Mouse (Mus musculus) neural tube, embryonic 11.5 days (tissue): Measurements from ENCODE around the gene Slc30a10. TPM values are rescaled to one million over a fixed set of nuclear protein-coding genes. Genes with fewer than 3 reads are reported as not detected.

Experiments
- ATAC-seq: fragments of 200-750 bp; cut with Nextera tagmentation; 2 replicates; pipeline ENCODE4 v1.8.0; 2017; ENCODE audit warnings: moderate number of reproducible peaks, mild to moderate bottlenecking, moderate TSS enrichment, moderate library complexity; ENCODE audit not compliant: insufficient read depth, low FRiP score, low TSS enrichment
- DNase-seq: peaks from one replicate; pipeline ENCODE4 v3.0.0-alpha.2; 2015; ENCODE audit warnings: low spot score
- H3K27ac ChIP-seq: fragments of 300-500 bp; sonication (generic); 2 replicates; pipeline ENCODE4 v1.5.1; 2014; ENCODE audit warnings: low read depth, mild to moderate bottlenecking, low read length
- H3K27me3 ChIP-seq: fragments of 300-500 bp; sonication (generic); 2 replicates; pipeline ENCODE4 v1.6.1; 2014; ENCODE audit warnings: mild to moderate bottlenecking, low read length, mixed read lengths; ENCODE audit not compliant: control insufficient read depth, insufficient read depth
- H3K36me3 ChIP-seq: fragments of 300-500 bp; sonication (generic); 2 replicates; pipeline ENCODE4 v1.6.1; 2014; ENCODE audit warnings: mild to moderate bottlenecking, low read length, moderate library complexity, mixed read lengths; ENCODE audit not compliant: control insufficient read depth, insufficient read depth
- H3K4me1 ChIP-seq: fragments of 300-500 bp; sonication (generic); 2 replicates; pipeline ENCODE4 v1.6.1; 2014; ENCODE audit warnings: low read length, mixed read lengths; ENCODE audit not compliant: control insufficient read depth, insufficient read depth
- H3K4me2 ChIP-seq: fragments of 300-500 bp; sonication (generic); 2 replicates; pipeline ENCODE4 v1.6.1; 2014; ENCODE audit warnings: low read depth, mild to moderate bottlenecking, moderate library complexity
- H3K4me3 ChIP-seq: fragments of 300-500 bp; sonication (generic); 2 replicates; pipeline ENCODE4 v1.5.1; 2014; ENCODE audit warnings: low read depth, low read length
- H3K9ac ChIP-seq: fragments of 300-500 bp; sonication (generic); 2 replicates; pipeline ENCODE4 v1.6.1; 2014; ENCODE audit warnings: mild to moderate bottlenecking, low read length
- H3K9me3 ChIP-seq: fragments of 300-500 bp; sonication (generic); 2 replicates; pipeline ENCODE4 v1.6.1; 2016; ENCODE audit warnings: low read length; ENCODE audit not compliant: control insufficient read depth
- WGBS: fragments of 180-500 bp; shearing (Covaris S2); extraction: QIAGEN DNeasy Blood & Tissue Kit; methylation state at CpG from one replicate; pipeline ENCODE4 v1.1.7; 2014; 5-methylcytosine and 5-hydroxymethylcytosine counted together
- polyA plus RNA-seq: library from polyadenylated mRNA; unstranded; fragments of >200 nt; fragmentation: Nextera tagmentation; extraction: Ambion mirVana; gene quantifications from 2 replicates; pipeline ENCODE4 v1.2.1, GENCODE M21; 2014

Gene Slc30a10
- polyA plus RNA-seq, 1 experiment from 2014 or later = 1.4 TPM

GRCm38 (mm10) chr1:185473437-185473836 lies 18.8 kb downstream of the Slc30a10 start:
- Histone ChIP-seq H3K36me3 (no peaks in the 10 kb centered on the region), H3K27ac (no peak overlapping the region), H3K9me3 (no peaks in the 10 kb centered on the region), H3K27me3 (no peaks in the 10 kb centered on the region), H3K4me1 (no peaks in the 10 kb centered on the region), H3K4me3 (no peak overlapping the region), H3K4me2 (no peak overlapping the region), H3K9ac (no peak overlapping the region)
- ATAC-seq = no peak
- no peak for DNase-seq
- 82% methylated on average over 1 of the region's 1 CpGs for WGBS

GRCm38 (mm10) chr1:185479861-185480260 lies 25.2 kb downstream of the Slc30a10 start:
- Histone ChIP-seq H3K36me3 (no peaks in the 10 kb centered on the region), H3K27me3 (no peaks in the 10 kb centered on the region), H3K4me1 (peaks cover 6% of the 10 kb centered on the region), H3K4me3 (no peak overlapping the region), H3K27ac (no peak overlapping the region), H3K9me3 (no peaks in the 10 kb centered on the region), H3K4me2 (no peak overlapping the region), H3K9ac (no peak overlapping the region)
- ATAC-seq (no peak), DNase-seq (no peak)
- 94% methylated on average over 4 of the region's 4 CpGs for WGBS

- peak overlapping the region; percentile 83 for H3K27ac ChIP-seq
- no peaks in the 10 kb centered on the region for H3K9me3 ChIP-seq
- DNase-seq = peak; percentile 66
- H3K4me2 ChIP-seq = peak overlapping the region; percentile 37
- H3K4me3 ChIP-seq = 0 out of 2 replicates have a peak overlapping the region, but pooled peaks have one; percentile 15
- H3K27me3 ChIP-seq = no peaks in the 10 kb centered on the region
- peak; percentile 72; the same call in 1 of the 2 replicates for ATAC-seq
- H3K36me3 ChIP-seq = no peaks in the 10 kb centered on the region
- 25% methylated on average over 19 of the region's 19 CpGs for WGBS
- H3K9ac ChIP-seq = peak overlapping the region; percentile 45
- peaks cover 6% of the 10 kb centered on the region for H3K4me1 ChIP-seq
These were observed 27.5 kb downstream of the Slc30a10 start for GRCm38 (mm10) chr1:185482001-185482761.

GRCm38 (mm10) chr1:185482762-185483161 lies 28.1 kb downstream of the Slc30a10 start:
- Histone ChIP-seq H3K9ac (no peak overlapping the region), H3K27ac (peak overlapping the region; percentile 83; the same call in 1 of the 2 replicates), H3K36me3 (no peaks in the 10 kb centered on the region), H3K27me3 (no peaks in the 10 kb centered on the region), H3K4me3 (no peak overlapping the region), H3K4me1 (peaks cover 6% of the 10 kb centered on the region), H3K4me2 (no peak overlapping the region; the same call in 1 of the 2 replicates), H3K9me3 (no peaks in the 10 kb centered on the region)
- peak; percentile 42; the same call in 1 of the 2 replicates for ATAC-seq
- DNase-seq = peak; percentile 21
- WGBS = 85% methylated on average over 2 of the region's 2 CpGs

GRCm38 (mm10) chr1:185483356-185484057 lies 28.9 kb downstream of the Slc30a10 start:
- H3K9me3 ChIP-seq = no peaks in the 10 kb centered on the region
- DNase-seq = no peak
- H3K36me3 ChIP-seq = no peaks in the 10 kb centered on the region
- no peaks in the 10 kb centered on the region for H3K27me3 ChIP-seq
- H3K4me2 ChIP-seq = no peak overlapping the region
- peaks cover 6% of the 10 kb centered on the region for H3K4me1 ChIP-seq
- H3K9ac ChIP-seq = no peak overlapping the region
- no peak for ATAC-seq
- H3K4me3 ChIP-seq = no peak overlapping the region
- no peak overlapping the region for H3K27ac ChIP-seq
- 67% methylated on average over 12 of the region's 12 CpGs for WGBS

GRCm38 (mm10) chr1:185484281-185484680 lies 29.6 kb downstream of the Slc30a10 start:
- Histone ChIP-seq H3K27ac (no peak overlapping the region), H3K4me3 (no peak overlapping the region), H3K9me3 (no peaks in the 10 kb centered on the region), H3K9ac (no peak overlapping the region), H3K36me3 (no peaks in the 10 kb centered on the region), H3K4me1 (peaks cover 6% of the 10 kb centered on the region), H3K27me3 (no peaks in the 10 kb centered on the region), H3K4me2 (no peak overlapping the region)
- no peak for ATAC-seq
- DNase-seq = no peak
- 79% methylated on average over 19 of the region's 19 CpGs for WGBS

- H3K9ac ChIP-seq = no peak overlapping the region
- H3K4me3 ChIP-seq = no peak overlapping the region
- no peaks in the 10 kb centered on the region for H3K36me3 ChIP-seq
- no peak for ATAC-seq
- no peak overlapping the region for H3K27ac ChIP-seq
- DNase-seq = no peak
- H3K9me3 ChIP-seq = no peaks in the 10 kb centered on the region
- H3K4me2 ChIP-seq = no peak overlapping the region
- H3K27me3 ChIP-seq = no peaks in the 10 kb centered on the region
- WGBS = 57% methylated on average over 6 of the region's 6 CpGs
- H3K4me1 ChIP-seq = no peaks in the 10 kb centered on the region
These were observed 35.2 kb downstream of the Slc30a10 start for GRCm38 (mm10) chr1:185489893-185490292.

DNA sequence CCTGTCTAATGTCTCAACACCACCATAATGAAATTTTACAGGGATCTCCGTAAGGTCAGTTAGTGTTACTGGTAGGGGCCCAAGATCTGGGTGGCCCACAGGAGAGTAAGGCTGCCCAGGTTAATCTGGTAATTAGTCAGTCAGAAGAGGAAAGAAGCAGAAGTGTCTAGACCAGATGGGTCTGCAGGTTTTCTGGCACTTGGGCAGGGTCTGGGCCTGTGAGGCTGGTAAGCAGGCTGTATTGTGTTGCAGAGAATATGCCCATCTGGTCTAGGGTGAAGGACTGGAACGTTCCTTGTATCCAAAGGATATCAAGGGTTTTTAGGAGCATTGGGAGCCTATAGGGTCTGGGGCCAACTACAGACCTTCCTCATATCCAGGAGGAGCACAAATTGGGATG lies 36.0 kb downstream of the Slc30a10 start:
- Histone ChIP-seq H3K27ac (no peak overlapping the region), H3K4me2 (no peak overlapping the region), H3K36me3 (no peaks in the 10 kb centered on the region), H3K27me3 (no peaks in the 10 kb centered on the region), H3K4me3 (no peak overlapping the region), H3K9me3 (no peaks in the 10 kb centered on the region), H3K9ac (no peak overlapping the region), H3K4me1 (no peaks in the 10 kb centered on the region)
- WGBS = 86% methylated on average over 2 of the region's 2 CpGs
- ATAC-seq = no peak
- DNase-seq = no peak
